Mouse (Mus musculus) gastrocnemius, postnatal 10 days (tissue): Measurements from ENCODE around the gene Scg2. TPM values are rescaled to one million over a fixed set of nuclear protein-coding genes. Genes with fewer than 3 reads are reported as not detected.

ENCODE experiments used
- DNase-seq: peaks from one replicate; pipeline ENCODE4 v3.0.0; 2021; ENCODE audit warnings: mixed read lengths
- long read RNA-seq, 2 experiments: library from polyadenylated mRNA; stranded (forward); transcript quantifications; one replicate each; pipeline ENCODE4 v2.0.0; 2021
- total RNA-seq, 2 experiments: library from RNA; stranded (reverse); gene quantifications; 2 replicates each; pipeline ENCODE4 v1.2.3; 2021

Gene Scg2
- under 1 TPM in 1 of 2 experiments, not detected in 1; 0.23 TPM for total RNA-seq
- long read RNA-seq, experiment 1: 0 reads
- long read RNA-seq, experiment 2: 0 reads

DNA sequence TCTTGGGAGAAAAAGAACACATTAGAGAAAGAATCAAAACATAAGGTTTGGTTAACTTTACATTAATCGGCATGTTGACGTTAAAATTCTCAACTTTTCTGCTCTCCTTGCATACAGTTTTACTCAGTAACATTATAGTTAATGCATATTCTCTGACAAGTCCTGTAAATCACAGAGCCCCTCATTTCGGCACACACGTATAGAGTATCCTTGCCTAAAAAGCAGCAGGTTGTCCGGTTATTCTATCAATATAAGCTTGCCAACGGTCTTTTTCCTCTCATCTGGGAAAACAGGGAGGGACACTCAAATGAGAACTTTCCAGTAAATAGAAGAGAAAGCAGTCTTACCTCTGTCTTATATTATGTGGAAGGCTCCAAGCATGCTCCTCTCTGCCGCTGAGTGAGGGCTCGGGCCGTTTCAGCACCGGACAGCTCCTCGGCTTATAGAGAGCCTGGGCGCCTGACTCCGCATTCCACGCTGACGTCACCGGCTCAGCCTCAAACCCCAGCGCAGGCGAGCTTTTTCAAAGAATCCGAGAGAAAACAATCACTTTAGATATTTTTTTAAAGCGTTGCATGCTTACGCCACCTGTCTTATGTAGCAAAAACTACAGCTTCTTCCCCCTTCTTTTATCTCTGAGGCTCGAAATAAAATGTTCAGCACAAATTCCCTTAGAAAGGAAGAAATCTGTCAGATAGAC, at the start of gene Scg2:
TSS of gene Scg2 (minus strand) at position 512 of the 700 bp plus-strand sequence.
- peak; percentile 87 for DNase-seq

- DNase-seq: no peak
Measured at GRCm38 (mm10) chr1:79485546-79485945, 45.6 kb upstream of the Scg2 start.

- DNase-seq: no peak
Measured at GRCm38 (mm10) chr1:79470856-79471255, 30.9 kb upstream of the Scg2 start.

DNA sequence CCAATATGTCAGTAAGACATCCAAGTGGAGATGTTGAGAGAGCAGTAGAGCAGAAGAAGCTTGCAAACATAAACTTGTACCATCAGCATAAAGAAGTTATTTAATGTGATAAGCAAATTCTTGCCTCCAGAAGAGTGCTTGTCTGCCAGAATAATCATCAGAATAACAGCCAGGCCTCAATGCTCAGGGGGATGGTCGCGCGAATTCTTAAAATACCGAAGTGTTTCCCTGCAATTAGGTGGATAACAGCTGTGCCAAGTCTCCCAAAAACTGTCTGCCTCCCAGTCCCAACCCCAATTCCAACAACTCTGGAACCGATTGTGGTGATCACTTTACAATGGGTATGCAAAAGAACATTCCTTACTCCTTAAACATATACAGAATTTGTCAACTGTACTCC, 30.0 kb upstream of the Scg2 start:
- DNase-seq: no peak

DNA sequence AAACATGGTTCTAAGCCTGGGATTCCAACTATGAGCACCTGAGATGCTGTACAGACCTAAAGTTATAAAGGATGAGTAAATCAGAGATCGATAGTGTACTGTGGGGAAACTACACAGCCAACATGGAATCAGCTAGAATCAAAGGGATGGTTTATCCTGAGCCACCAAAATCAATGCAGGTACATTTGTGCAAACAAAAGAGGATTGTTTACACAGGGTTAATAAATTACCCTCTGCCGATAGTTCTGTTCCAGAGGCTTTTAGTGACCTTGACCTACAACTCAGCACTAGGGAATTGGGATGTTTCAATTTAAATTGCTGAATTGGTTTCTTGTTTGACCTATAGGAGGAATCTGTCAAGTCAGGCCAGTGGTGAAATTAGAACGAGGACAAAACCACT, 26.7 kb upstream of the Scg2 start:
- DNase-seq: no peak

GRCm38 (mm10) chr1:79458558-79458957, 18.6 kb upstream of the Scg2 start:
- DNase-seq: no peak

GRCm38 (mm10) chr1:79454164-79454563, 14.2 kb upstream of the Scg2 start:
- no peak for DNase-seq

GRCm38 (mm10) chr1:79452339-79452738, 12.4 kb upstream of the Scg2 start:
- DNase-seq: no peak

DNA sequence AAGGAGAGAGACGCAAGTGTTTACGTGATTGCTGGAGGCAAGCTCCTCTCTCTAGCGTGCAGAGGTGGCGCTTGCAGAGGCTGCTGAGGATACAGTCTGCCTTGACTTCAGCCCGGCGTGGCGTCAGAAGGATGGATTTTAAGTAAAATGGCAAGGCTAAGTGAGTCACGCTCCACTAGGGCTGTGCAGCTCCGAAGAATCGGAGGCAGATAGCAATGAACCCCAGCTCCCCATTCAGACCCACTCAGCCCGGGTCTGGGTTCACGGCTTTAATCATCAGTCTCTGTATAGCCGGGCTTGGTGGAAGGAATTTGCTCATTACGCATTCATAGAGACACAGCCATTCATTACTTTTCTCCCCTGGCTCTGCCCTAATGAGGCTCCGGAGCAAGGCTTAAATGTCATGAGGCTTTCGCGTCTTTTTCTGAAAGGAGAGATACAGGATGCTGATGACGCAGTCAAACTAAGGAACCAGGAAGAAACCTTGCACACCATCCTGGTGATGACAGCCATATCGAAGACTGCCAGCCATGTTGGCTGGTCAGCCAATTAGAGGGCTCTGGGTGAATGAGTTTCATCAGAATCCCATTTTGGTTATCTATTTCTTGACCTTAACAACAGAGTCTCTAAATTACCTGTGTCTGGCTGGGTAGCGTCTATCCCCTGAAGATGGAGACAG, 10.6 kb upstream of the Scg2 start:
- no peak for DNase-seq

- no peak for DNase-seq
Measured at GRCm38 (mm10) chr1:79449943-79450342, 10.0 kb upstream of the Scg2 start.

- DNase-seq: no peak
Measured at GRCm38 (mm10) chr1:79445586-79445985, 5.7 kb upstream of the Scg2 start.

GRCm38 (mm10) chr1:79437755-79438154, 2.2 kb downstream of the Scg2 start:
- no peak for DNase-seq

DNA sequence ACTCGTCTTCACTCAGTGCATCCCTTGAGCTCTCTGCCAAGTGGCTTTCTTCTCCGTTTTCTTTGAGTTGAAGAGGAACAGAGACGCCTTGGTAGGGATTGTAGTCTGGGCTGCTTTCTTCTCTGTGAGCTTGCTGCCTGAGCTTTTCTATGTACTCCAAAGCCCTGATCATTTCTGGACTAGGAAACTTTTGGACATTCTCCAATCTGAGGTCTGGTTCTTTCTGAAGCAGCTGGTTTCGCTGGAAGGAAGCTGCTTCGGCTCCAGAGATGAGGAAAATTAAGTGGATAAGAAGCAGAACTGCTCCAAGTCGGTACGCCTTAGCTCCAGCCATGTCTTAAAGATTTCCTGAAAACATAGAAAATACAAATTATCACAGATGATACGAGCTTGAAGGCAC, 3.2 kb downstream of the Scg2 start:
- no peak for DNase-seq

GRCm38 (mm10) chr1:79429058-79429457, 10.9 kb downstream of the Scg2 start:
- DNase-seq: no peak

GRCm38 (mm10) chr1:79415496-79415895, 24.4 kb downstream of the Scg2 start:
- no peak for DNase-seq

DNA sequence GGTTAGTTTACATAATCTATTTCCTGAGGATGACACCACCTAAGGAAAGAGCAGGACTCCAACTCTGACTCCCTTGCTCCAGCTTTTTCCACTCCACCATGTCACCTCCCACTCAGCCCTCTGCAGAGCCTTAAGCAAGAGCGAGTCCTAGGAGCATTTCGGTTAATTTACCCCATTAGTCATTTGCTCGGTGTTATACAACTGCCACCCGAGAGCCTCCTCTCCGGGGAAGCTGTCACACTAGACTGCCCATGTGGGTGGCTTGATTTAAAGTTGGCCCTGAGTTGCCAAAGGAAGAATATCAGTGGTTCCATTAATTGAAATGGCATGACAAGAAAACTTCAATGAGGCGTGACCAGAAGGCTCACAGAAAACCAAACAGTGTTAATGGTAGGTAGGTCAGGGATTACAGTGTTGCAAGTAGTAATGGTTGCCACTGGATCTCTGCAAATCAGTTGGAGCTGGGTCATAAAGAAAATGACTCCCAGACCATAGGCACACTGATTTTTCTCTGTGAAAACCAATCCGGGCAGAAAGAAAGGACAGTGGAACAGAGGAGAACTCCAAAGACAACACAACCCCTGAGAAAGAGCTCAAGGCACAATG, 33.5 kb downstream of the Scg2 start:
- DNase-seq: no peak

DNA sequence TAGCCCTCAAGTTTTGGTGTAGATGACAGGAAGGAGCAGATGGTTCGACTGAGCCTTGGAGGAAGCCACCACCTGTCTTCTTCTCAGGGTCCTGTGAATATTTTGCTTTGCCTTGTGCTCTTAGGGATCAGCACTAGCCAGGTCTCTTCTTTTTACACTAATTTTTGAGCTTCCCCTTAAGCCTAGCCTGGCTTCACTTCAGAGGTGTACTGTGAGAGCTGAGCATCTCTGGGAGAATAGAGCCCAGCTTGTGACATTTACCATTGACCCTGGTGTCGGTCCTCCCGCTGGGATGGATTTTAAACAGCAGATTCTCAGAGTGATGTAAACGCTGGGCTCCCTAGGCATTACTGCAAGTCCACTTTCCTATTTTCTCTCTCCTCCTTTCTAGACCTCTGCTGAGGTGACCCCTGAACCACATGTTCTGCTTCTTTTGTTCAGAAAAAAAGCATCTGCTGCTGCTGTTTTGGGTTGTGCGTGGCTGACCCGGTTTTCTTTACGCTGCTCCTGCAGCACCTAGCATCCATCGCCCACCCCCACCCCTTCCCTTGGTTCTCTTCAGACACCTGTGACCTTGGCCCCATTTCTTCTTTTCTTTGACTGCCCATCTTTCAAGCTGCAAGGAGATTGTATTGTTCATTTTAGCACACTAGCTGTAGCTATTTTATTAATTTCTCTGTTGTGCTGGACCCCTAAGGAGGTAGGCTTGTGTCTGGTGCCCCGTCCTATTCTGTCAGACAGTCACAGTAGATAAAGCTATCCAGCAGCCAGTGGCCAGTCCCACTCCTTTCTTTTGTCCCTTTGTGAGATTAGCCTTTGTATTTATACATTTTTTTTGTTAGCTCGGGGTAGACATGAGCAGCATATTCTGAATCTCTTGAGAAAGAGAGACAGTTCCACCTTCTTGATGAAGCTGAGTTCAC, 38.6 kb downstream of the Scg2 start:
- no peak for DNase-seq

DNA sequence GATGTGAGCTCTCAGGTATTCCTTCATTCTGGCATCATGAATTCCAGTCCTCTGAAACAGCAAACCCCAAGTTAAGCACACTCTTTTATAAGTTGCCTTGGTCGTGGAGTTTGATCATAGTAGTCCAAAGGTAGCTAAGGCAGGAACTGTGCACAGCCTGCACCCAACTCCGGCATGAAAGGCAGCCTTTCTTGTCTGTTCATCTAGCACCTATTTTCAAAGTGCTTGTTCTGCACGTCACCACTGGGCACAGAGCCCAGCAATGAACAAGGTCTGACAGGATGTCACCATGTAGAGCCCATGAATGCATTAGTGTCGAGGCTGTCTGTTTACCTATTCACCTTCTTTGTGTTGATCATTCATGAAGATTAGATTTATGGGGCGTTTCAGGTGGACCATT, 39.6 kb downstream of the Scg2 start:
- no peak for DNase-seq
